Mouse (Mus musculus) skeletal muscle tissue, postnatal 0 days (tissue): ENCODE measurements around the gene Sgo2b. TPM values are rescaled to one million over a fixed set of nuclear protein-coding genes. Genes with fewer than 3 reads are reported as not detected.

Experiments
- polyA plus RNA-seq: library from polyadenylated mRNA; unstranded; fragments of >200 nt; fragmentation: Nextera tagmentation; extraction: Ambion mirVana; gene quantifications from 2 replicates; pipeline ENCODE4 v1.2.1, GENCODE M21; 2015

Sgo2b gene
- polyA plus RNA-seq = 0.06 TPM in 1 of 2 replicates, not detected in the other

GRCm38 (mm10) chr8:63951626-63952377 lies at the start of gene Sgo2b:
Gene Sgo2b (minus strand): TSS chr8:63952248.

